Mouse (Mus musculus): ENCODE data around the gene Plcd4.
A peak's percentile ranks its signal among the peaks of the same experiment; 100 is the strongest.
"Not testable (repeated sequence)": the region's sequence is repeated elsewhere in the genome, so short reads cannot be mapped to it uniquely, and the experiment has no call there.

Plcd4 gene

DNA sequence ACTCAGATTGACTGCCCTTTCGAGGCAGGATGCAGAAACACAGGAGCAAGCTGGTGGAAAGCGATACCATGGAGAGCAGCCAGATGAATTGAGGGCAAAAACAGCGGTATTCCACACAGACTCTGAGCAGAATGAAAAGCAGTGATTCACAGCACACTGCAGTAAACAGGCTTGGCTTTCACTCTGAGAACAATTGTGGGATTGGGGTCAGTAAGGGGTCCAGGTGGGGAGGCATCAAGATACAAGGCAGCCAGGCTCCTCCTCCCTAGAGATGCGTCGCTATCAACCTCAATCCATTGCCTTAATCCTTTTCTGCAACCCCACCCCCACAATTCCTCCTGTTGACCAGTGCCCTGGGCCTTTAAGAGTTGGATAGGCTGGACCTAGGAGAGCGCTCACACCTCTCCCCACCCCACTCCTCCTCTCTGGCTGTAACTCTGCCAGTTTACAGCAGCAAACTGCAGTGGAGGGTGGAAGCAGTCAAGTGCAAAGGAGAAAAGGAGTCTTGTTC lies at the start of gene Plcd4:
TSS of gene Plcd4 (plus strand) at position 438 of the 511 bp plus-strand sequence.
- DNase-seq (ENCODE audit: low spot score in 2 of 2), result no peak

GRCm38 (mm10) chr1:74501106-74501505 lies 41.6 kb upstream of the Plcd4 start:
- DNase-seq (ENCODE audit: low spot score in 2 of 2), result no peak

- DNase-seq (ENCODE audit: low spot score in 2 of 2), result no peak
Measured at GRCm38 (mm10) chr1:74505393-74505720, 37.3 kb upstream of the Plcd4 start.

DNA sequence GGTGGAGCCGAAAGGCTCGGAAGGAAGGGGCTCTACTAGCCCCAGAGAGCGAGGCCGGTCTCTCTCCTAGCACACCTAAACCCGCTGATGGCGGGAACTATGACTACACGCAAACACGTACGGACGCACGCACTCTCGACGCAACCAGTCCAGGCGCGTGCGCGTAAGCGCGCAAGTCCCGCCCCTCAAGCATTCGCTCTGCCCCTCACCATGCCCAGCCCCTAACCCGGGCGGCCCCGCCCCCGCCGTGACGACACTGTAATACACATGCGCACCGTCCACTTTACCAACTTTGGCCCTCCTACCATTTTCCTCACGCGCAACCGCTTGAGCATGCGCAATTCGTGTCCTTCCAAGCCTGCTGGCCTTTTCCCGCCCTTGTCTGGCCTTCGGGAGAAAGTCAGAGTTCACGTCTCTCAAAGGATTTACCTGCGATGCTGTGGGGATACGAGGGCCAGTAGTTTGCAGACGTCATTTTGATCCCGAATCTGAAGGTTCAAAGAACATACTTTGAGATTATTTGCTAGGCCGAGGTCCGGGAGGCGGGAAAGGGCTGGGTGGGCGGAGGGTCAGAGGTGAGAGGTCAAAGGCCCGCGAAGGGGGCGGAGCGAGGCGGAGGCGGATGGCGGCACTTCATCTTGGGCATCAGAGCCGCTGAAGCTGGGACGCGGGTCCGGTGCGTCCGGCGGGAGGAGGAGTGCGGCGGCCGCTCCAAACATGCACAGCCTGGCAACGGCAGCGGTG lies 36.8 kb upstream of the Plcd4 start, which contains the start of gene Cnot9:
TSS of gene Cnot9 (plus strand) at position 338 of the 744 bp plus-strand sequence.
- DNase-seq (ENCODE audit: low spot score in 2 of 2), result peak; percentile 100

GRCm38 (mm10) chr1:74506471-74506881 lies 36.2 kb upstream of the Plcd4 start:
- no peak for DNase-seq (ENCODE audit: low spot score in 2 of 2)

GRCm38 (mm10) chr1:74507780-74508179 lies 34.9 kb upstream of the Plcd4 start:
- DNase-seq (ENCODE audit: low spot score in 2 of 2), result no peak

DNA sequence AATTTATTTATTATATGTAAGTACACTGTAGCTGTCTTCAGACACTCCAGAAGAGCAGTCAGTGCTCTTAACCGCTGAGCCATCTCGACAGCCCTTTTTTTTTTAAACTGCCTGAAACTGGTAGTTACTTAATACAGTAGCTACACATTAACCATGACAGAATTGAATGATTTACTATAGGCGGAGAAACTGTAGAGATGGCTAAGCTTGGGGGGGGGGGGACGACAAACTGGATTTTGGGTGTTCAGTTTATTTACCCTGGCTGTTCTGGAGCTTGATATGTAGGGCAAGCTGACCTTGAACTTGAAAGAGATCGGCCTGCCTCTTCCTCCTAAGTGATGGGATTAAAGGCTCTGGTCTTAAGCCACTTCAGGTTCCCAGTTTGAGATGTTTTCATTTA lies 31.4 kb upstream of the Plcd4 start:
- DNase-seq (ENCODE audit: low spot score in 2 of 2), result no peak

DNA sequence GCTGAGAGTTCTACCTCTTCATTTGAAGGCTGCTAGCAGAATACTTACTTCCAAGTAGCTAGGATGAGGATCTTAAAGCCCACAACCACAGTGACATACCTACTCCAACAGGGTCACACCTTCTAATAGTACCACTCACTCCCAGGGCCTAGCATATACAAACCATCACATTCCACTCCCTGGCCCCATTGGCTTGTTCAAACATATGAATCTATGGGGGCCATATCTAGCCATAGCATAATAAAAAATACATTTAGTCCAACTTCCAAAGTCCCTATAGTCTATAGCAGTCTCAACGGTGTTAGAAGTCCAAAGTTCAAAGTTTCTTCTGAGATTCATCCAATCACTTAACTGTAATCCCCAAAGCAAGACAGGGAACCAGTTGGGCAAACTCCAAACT lies 29.7 kb upstream of the Plcd4 start:
- DNase-seq (ENCODE audit: low spot score in 2 of 2), result not testable (repeated sequence)

DNA sequence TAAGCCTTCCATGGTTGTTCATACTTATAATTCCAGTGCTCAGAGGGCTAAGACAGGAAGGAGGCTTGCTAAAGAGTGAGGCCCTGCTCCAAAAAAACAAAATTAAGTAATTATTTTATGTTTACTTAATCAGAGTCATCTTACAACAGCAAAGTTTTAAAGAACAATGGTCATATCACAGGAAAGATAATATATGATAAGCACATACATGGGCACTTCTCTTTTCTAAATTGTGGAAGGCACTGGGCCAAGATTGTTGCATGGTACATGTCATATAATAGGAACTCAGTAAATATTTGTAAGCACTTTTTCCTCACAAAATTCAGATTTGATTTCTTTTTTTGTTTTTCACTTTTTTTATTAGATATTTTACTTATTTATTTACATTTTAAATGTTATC lies 22.8 kb upstream of the Plcd4 start:
- DNase-seq (ENCODE audit: low spot score in 2 of 2), result no peak

GRCm38 (mm10) chr1:74524746-74525145 lies 17.9 kb upstream of the Plcd4 start:
- DNase-seq (ENCODE audit: low spot score in 2 of 2), result no peak

- no peak for DNase-seq (ENCODE audit: low spot score in 2 of 2)
Measured at GRCm38 (mm10) chr1:74528589-74528988, 14.1 kb upstream of the Plcd4 start.

DNA sequence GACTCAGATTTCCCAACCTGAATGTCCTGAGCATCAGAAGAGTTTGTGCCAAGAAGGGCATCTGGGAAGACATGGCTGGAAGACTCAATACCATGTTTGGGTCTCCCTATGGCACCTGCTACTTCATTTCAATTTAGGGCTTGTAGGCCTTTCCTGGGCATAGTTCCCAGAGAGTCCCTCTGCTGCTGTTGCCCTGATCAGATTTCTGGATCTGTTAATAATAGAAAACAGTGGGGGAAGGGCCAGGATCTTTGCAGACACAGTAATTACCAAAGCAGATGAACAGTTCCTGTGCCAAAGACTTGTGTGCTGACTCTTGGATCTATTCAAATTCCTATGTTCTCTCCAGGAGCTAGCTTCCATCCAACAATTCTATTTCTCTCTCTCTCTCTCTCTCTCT lies 4.0 kb upstream of the Plcd4 start:
- no peak for DNase-seq (ENCODE audit: low spot score in 2 of 2)

DNA sequence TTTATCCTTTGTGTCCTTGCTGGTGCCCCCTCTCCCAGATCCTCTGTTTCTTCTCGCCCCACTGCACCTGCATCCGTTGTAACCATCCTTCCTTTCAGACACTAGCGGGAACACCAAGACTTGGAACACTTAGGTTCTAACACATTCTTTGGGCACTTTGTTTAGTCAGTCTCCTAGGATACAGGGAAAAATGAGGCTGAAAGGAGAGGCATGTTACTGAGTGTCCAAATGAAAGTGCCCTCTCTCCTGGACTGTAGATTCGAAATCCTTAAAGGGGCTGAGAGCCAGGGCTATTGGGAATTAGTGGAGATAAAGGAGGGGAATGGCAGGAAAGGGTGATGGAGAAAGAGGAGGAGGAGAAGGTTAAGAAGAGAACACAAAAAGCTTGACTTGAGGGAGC lies 1.5 kb downstream of the Plcd4 start, which contains the start of gene Usp37:
TSS of gene Usp37 (minus strand) at position 101 of the 400 bp plus-strand sequence.
- DNase-seq (ENCODE audit: low spot score in 2 of 2), result no peak

GRCm38 (mm10) chr1:74559061-74559460 lies 16.4 kb downstream of the Plcd4 start:
- DNase-seq (ENCODE audit: low spot score in 2 of 2), result no peak

DNA sequence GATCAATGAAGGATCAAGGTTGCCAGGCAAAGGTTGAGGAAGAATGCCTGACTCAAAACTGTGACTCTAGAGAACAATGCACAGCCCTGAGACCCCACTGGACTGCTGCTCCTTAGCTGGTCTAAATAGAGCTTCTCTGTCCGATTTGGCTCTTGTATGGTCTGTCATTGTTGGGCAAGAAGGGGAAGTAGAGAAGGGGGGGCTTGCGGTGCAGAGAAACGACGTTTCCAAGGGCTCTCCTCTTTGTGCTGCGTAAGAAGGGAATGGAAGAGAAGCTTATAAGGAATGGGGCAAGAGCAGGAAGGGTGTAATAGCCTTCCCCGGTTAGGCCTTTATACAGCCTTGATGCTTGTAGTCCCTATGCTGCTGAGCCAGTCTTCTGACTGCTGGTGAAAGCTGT lies 23.1 kb downstream of the Plcd4 start:
- DNase-seq (ENCODE audit: low spot score in 2 of 2), result no peak

DNA sequence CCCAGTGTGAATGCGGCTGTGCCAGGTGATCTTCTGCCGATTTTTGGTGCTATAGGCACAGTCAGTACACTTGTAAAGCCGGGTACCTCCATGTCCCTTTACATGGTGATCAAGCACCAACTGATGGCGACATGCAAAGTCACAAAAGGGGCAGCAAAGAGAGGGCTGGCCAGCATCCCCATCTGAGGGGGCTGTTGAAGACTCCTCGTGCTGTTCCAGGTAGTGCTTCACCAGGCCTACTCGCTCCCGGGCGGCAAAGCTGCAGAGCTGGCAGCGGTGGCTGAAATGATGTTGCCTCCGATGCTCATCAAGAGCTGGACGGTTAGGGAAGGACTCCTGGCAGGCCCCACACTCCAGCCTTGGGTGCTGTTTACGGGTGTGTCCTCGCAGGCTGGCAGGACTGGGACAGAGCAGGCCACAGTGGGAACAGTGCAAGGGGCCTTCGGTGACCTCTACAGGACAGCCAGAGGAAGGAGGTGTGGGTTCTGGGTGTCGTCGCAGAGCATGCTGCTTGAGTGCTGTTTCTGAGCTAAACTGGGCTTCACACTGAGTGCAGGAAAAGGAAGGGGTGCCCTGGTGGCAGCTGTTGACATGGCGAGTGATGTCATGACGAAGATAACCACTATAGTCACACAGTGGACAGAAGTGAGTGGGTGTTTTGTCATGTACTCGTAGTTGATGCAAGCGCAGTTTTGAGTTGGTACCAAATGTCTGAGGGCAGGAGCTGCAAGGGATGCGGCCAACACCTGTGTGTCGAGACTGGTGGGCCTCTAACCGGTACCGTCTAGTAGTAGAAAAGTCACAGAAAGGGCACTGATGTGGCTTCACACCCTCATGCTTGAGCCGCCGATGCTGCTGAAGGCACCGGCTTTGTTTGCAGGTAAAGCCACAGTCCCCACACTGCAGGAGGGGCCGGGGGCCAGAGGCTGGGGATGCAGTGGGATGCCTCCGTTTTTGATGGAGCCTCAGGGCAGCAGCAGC lies 27.3 kb downstream of the Plcd4 start:
- DNase-seq (ENCODE audit: low spot score in 2 of 2), result no peak

- no peak for DNase-seq (ENCODE audit: low spot score in 2 of 2)
Measured at GRCm38 (mm10) chr1:74582621-74583020, 39.9 kb downstream of the Plcd4 start.

GRCm38 (mm10) chr1:74584616-74585398 lies 42.1 kb downstream of the Plcd4 start:
- DNase-seq (ENCODE audit: low spot score in 2 of 2), result no peak

DNA sequence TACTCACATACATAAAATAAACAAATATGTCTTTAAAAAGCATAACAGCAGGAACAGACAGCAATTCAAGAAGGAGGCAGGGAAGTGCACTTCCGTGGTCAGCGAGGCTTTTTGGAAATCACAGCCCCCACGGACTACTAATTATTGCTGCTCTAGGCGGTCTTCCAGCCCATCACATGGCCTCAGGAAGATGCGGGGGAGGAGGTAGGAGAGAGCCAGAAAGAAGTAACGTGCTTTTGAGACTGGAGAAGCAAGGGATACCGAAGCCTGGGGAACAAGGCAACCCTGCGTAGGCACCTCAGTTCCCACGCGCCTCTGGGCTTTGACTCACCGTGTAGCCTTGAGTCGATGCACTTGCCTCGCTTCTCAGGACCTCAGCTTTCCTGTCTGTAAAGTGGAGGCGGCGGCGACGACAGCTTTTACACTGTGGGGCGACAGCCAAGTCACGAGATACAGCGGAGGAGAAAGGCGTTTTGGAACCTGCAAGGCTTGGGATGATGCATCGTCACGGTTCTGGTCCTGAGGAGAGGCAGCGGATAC lies 44.6 kb downstream of the Plcd4 start:
- DNase-seq (ENCODE audit: low spot score in 2 of 2), result no peak

GRCm38 (mm10) chr1:74587773-74588445 lies 45.2 kb downstream of the Plcd4 start, which contains the start of the genes Zfp142 and Bcs1l:
TSS of gene Zfp142 (minus strand) at chr1:74588246.
TSS of gene Bcs1l (plus strand) at chr1:74588289.
- DNase-seq (ENCODE audit: low spot score in 2 of 2), result peak; percentile 96 to 99

DNA sequence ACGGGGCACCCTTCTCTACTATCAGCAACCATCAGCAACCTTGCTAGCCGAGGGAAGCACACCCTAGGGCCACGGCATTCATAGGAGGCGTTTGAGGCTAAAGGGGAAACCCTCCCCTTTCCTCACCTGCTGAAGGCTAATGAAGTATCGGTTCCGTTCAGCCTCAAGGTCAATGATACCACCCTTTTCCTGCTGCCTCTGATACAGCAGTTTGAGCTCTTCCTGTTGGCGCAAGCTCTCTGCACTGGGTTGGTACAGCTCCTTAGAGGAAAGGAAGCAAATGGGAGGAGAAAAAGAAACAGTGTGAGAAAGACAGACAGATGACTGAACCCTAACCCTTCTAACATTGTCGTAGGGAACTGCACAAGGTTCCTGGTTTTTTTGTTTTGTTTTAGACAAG lies 51.7 kb downstream of the Plcd4 start:
- no peak for DNase-seq (ENCODE audit: low spot score in 2 of 2)

Measured in urinary bladder, adult 18-20 months (tissue).